ENCODE assay signal across 9 mouse cellular contexts in genomic region chr11:50744971-50745370, GRCm38 (mm10).
A peak's percentile ranks its signal among the peaks of the same experiment; 100 is the strongest.
DNase-seq lines count a peak whose midpoint lies in the region; ATAC-seq lines count a peak whose summit lies in the region.
"Had no signal": no experiment of that assay in that cellular context is flagged by ENCODE, and none has a peak within 500 bp of the region (broad histone marks: within the 10 kb centered on the region; RNA-seq: fewer than 3 reads in every experiment).

No protein-coding gene starts in this region.

- H3K4me1 ChIP-seq in hindbrain, embryonic 15.5 days (replicated peaks): peaks cover 9% of the 10 kb centered on the region; the same call in 1 of the 2 replicates
- H3K4me1 ChIP-seq in hindbrain, embryonic 14.5 days (replicated peaks; ENCODE audit: control insufficient read depth, insufficient read depth, low read length): 0 out of 2 replicates have a peak, but pooled peaks cover 6% of the 10 kb centered on the region
- H3K4me1 ChIP-seq in embryonic facial prominence, embryonic 15.5 days: peaks cover 40% of the 10 kb centered on the region
- H3K4me1 ChIP-seq in midbrain, embryonic 14.5 days (ENCODE audit: control insufficient read depth, insufficient read depth, low read length): no peaks in the 10 kb centered on the region

- H3K36me3 ChIP-seq in hindbrain, embryonic 15.5 days: no peaks in the 10 kb centered on the region
- H3K36me3 ChIP-seq in hindbrain, embryonic 14.5 days (replicated peaks; ENCODE audit: control insufficient read depth, insufficient read depth): no peaks in the 10 kb centered on the region
- H3K36me3 ChIP-seq in embryonic facial prominence, embryonic 15.5 days: no peaks in the 10 kb centered on the region
- H3K36me3 ChIP-seq in midbrain, embryonic 14.5 days (ENCODE audit: control insufficient read depth, insufficient read depth, low read length): no peaks in the 10 kb centered on the region

- H3K9ac ChIP-seq in hindbrain, embryonic 15.5 days: no peak overlapping the region
- H3K9ac ChIP-seq in hindbrain, embryonic 14.5 days: no peak overlapping the region
- H3K9ac ChIP-seq in embryonic facial prominence, embryonic 15.5 days: no peak overlapping the region
- no peak overlapping the region for H3K9ac ChIP-seq in midbrain, embryonic 14.5 days (replicated peaks; ENCODE audit: low read length)

- WGBS in hindbrain, embryonic 15.5 days: 58% methylated on average over 6 of the region's 6 CpGs
- 66% methylated on average over 6 of the region's 6 CpGs for WGBS in hindbrain, embryonic 14.5 days
- 23% methylated on average over 6 of the region's 6 CpGs for WGBS in embryonic facial prominence, embryonic 15.5 days
- 77% methylated on average over 6 of the region's 6 CpGs for WGBS in midbrain, embryonic 14.5 days

- H3K27me3 ChIP-seq in hindbrain, embryonic 15.5 days: no peaks in the 10 kb centered on the region
- H3K27me3 ChIP-seq in hindbrain, embryonic 14.5 days (ENCODE audit: control insufficient read depth, insufficient read depth, low read length): no peaks in the 10 kb centered on the region
- H3K27me3 ChIP-seq in embryonic facial prominence, embryonic 15.5 days: no peaks in the 10 kb centered on the region
- H3K27me3 ChIP-seq in midbrain, embryonic 14.5 days (ENCODE audit: control insufficient read depth, insufficient read depth, low read length): no peaks in the 10 kb centered on the region

- no peak overlapping the region for H3K4me3 ChIP-seq in hindbrain, embryonic 15.5 days
- no peak overlapping the region for H3K4me3 ChIP-seq in hindbrain, embryonic 14.5 days (replicated peaks; ENCODE audit: low read length)
- no peak overlapping the region for H3K4me3 ChIP-seq in embryonic facial prominence, embryonic 15.5 days (replicated peaks)
- H3K4me3 ChIP-seq in midbrain, embryonic 14.5 days (replicated peaks; ENCODE audit: low read depth, low read length): no peak overlapping the region

- DNase-seq in hindbrain, embryonic 14.5 days (ENCODE audit: low spot score): no peak
- peak; percentile 63 for DNase-seq in layer of hippocampus, adult 9-11 months
- DNase-seq in lung, postnatal 25 days (ENCODE audit: low spot score): peak; percentile 61
- DNase-seq in cerebellum, adult 11-12 months: no peak
- DNase-seq in midbrain, embryonic 14.5 days: no peak
- DNase-seq in B cell, adult 2 months: no peak

- no peaks in the 10 kb centered on the region for H3K9me3 ChIP-seq in hindbrain, embryonic 15.5 days
- H3K9me3 ChIP-seq in hindbrain, embryonic 14.5 days (ENCODE audit: control insufficient read depth, low read length): no peaks in the 10 kb centered on the region
- H3K9me3 ChIP-seq in embryonic facial prominence, embryonic 15.5 days (replicated peaks): no peaks in the 10 kb centered on the region
- no peaks in the 10 kb centered on the region for H3K9me3 ChIP-seq in midbrain, embryonic 14.5 days (ENCODE audit: control insufficient read depth, low read length)

- H3K27ac ChIP-seq in hindbrain, embryonic 15.5 days (replicated peaks): no peak overlapping the region
- H3K27ac ChIP-seq in hindbrain, embryonic 14.5 days: no peak overlapping the region
- peak overlapping the region; percentile 86 for H3K27ac ChIP-seq in embryonic facial prominence, embryonic 15.5 days (replicated peaks)
- H3K27ac ChIP-seq in midbrain, embryonic 14.5 days (replicated peaks; ENCODE audit: low read depth, low read length): no peak overlapping the region

- H3K4me2 ChIP-seq in hindbrain, embryonic 15.5 days: no peak overlapping the region
- H3K4me2 ChIP-seq in hindbrain, embryonic 14.5 days (replicated peaks): no peak overlapping the region
- 0 out of 2 replicates have a peak overlapping the region, but pooled peaks have one; percentile 19 for H3K4me2 ChIP-seq in embryonic facial prominence, embryonic 15.5 days (replicated peaks)
- H3K4me2 ChIP-seq in midbrain, embryonic 14.5 days (ENCODE audit: low read length): no peak overlapping the region

- ATAC-seq in hindbrain, embryonic 15.5 days (ENCODE audit: low FRiP score, low read depth): 0 out of 2 replicates have a peak, but pooled peaks have one; percentile 37
- ATAC-seq in hindbrain, embryonic 14.5 days (ENCODE audit: low FRiP score): no peak
- peak; percentile 77 for ATAC-seq in embryonic facial prominence, embryonic 15.5 days (ENCODE audit: insufficient number of reproducible peaks, low FRiP score, low TSS enrichment, low read depth)
- no peak for ATAC-seq in midbrain, embryonic 14.5 days (ENCODE audit: low FRiP score, low TSS enrichment)
- ATAC-seq: midbrain, embryonic 16.5 days had no signal

Comparison
In these comparisons a context has a peak if more than half of its experiments do, and no peak if none do; other contexts are left out.
1. ATAC-seq: peak in hindbrain, embryonic 15.5 days (single experiment) and embryonic facial prominence, embryonic 15.5 days (single experiment); none in hindbrain, embryonic 14.5 days (single experiment) and midbrain, embryonic 14.5 days (single experiment).
2. DNase-seq: peak in layer of hippocampus, adult 9-11 months (single experiment) and lung, postnatal 25 days (single experiment); none in hindbrain, embryonic 14.5 days (single experiment), cerebellum, adult 11-12 months (single experiment), midbrain, embryonic 14.5 days (single experiment) and B cell, adult 2 months (0 of 2).